Mouse (Mus musculus): ENCODE data around the gene Fgfr2.

DNA sequence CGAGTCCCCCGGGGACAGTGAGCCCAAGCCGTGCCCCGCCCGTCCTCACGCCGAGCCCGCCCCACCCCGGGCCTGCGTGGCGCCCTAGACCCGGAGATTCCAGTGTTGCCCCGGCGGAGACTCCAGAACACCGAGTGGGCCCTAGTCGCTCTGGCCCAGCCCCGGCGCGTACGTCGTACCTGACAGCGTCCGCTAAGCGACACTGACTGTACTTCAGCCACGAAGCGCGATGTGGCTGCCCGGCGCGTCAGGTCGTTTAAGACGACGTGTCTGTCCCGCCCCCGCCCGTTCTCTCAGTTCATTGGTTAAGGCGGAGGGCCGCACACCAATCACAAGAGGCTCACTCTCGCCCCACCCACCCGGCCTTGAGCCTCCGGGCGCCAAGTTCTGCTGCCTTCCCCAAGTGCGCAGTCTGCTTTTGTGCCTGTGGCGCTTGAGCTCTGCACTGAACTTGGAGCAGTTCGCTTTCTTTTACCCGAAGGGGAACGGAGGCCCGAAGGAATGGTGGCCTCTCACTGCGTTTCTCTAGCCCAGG is 547.0 kb downstream of the Fgfr2 start, which contains the start of gene Oat:
- peak; percentile 99 for TF ChIP-seq POLR2A (IDR thresholded peaks at IDR 0.05; ENCODE audit: control insufficient read depth, low read depth, low read length)
- no peak for TF ChIP-seq CTCF (IDR thresholded peaks at IDR 0.05; ENCODE audit: control insufficient read depth, insufficient read depth, insufficient replicate concordance, low read depth, low read length)
